Mouse (Mus musculus) macrophage (primary cell): Measurements from ENCODE around the gene Celf3. TPM values are rescaled to one million over a fixed set of nuclear protein-coding genes. Genes with fewer than 3 reads are reported as not detected.

ENCODE experiments used
- H3K27ac ChIP-seq: fragments of 350-480 bp; formaldehyde crosslinking; 2 replicates; pipeline ENCODE4 v1.9.0; 2021
- H3K36me3 ChIP-seq: fragments of 350-480 bp; formaldehyde crosslinking; 2 replicates; pipeline ENCODE4 v1.9.0; 2021; ENCODE audit errors: inconsistent target
- H3K4me3 ChIP-seq: fragments of 350-480 bp; formaldehyde crosslinking; 2 replicates; pipeline ENCODE4 v1.9.0; 2021; ENCODE audit errors: inconsistent target
- H3K79me2 ChIP-seq: fragments of 350-480 bp; formaldehyde crosslinking; 2 replicates; pipeline ENCODE4 v1.9.0; 2021; ENCODE audit errors: inconsistent target
- WGBS: methylation state at CpG from one replicate; pipeline ENCODE4 v1.1.7; 2026; ENCODE audit warnings: inconsistent platforms; ENCODE audit not compliant: missing documents; 5-methylcytosine and 5-hydroxymethylcytosine counted together
- polyA plus RNA-seq: library from polyadenylated mRNA; stranded (reverse); fragments of 250-400 nt; gene quantifications from 3 replicates; pipeline ENCODE4 v1.2.4, GENCODE M21; 2018; ENCODE audit warnings: inconsistent platforms
- total RNA-seq, 78 experiments: library from RNA; depleted of rRNA; stranded (reverse); fragments of 250-400 nt; gene quantifications; 1 replicate in 9 of 78; 2 replicates in 24 of 78; 3 replicates in 43 of 78; 4 replicates in 2 of 78; pipeline ENCODE4 v1.2.4; 2018; ENCODE audit warnings: inconsistent platforms in 56 of 78

Gene Celf3
- 1 to 10 TPM in 8 of 26 experiments, under 1 TPM in 9, not detected in 9; 0.18 to 1.7 (median 0.87) TPM for total RNA-seq (2018; cell fraction: chromatin; rRNA removed)
- total RNA-seq (2018; cell fraction: cytosol; rRNA removed): under 1 TPM in 5 of 26 experiments, not detected in 21; 0.03 to 0.15 (median 0.10) TPM
- total RNA-seq (2018; cell fraction: nucleus; rRNA removed): under 1 TPM in 12 of 26 experiments, not detected in 14; 0.26 to 0.78 (median 0.36) TPM
- not detected in 3 replicates for polyA plus RNA-seq

- 19% methylated on average over 5 of the region's 14 CpGs for WGBS
- Histone ChIP-seq H3K79me2 (no peaks in the 10 kb centered on the region), H3K4me3 (no peak within 1 kb of the TSS), H3K36me3 (no peaks in the 10 kb centered on the region), H3K27ac (no peak within 1 kb of the TSS)
Measured at GRCm38 (mm10) chr3:94477981-94478422, at the start of gene Celf3. Celf3 (plus strand) TSS chr3:94478295.

DNA sequence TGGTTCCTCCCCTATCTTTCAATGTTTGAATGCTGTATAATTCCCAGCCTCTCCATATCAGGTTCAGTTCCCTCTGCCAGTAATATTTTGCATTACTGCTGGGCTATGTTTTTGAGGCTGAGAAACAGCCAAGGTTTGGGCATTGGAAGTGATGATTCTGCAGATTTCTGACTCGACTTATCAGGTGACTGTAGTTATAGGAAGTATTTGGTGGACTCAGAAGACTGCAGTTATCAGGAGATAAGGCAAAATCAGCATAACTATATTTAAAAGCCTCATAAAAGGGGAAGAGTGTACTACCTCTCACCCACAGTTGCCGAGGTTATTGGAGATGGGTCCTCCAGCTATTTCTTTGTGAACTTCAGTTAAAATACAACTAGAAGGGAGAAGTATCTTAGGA is 47.1 kb upstream of the Celf3 start:
- no peaks in the 10 kb centered on the region for H3K79me2 ChIP-seq
- WGBS: 12% methylated on average over 2 of the region's 2 CpGs
- H3K27ac ChIP-seq: no peak overlapping the region
- no peak overlapping the region for H3K4me3 ChIP-seq
- no peaks in the 10 kb centered on the region for H3K36me3 ChIP-seq

GRCm38 (mm10) chr3:94434305-94434704 is 43.8 kb upstream of the Celf3 start:
- whole genome bisulfite sequencing: 92% methylated on average over 2 of the region's 2 CpGs
- H3K36me3 ChIP-seq: no peaks in the 10 kb centered on the region
- no peak overlapping the region for H3K4me3 ChIP-seq
- no peaks in the 10 kb centered on the region for H3K79me2 ChIP-seq
- H3K27ac ChIP-seq: no peak overlapping the region

DNA sequence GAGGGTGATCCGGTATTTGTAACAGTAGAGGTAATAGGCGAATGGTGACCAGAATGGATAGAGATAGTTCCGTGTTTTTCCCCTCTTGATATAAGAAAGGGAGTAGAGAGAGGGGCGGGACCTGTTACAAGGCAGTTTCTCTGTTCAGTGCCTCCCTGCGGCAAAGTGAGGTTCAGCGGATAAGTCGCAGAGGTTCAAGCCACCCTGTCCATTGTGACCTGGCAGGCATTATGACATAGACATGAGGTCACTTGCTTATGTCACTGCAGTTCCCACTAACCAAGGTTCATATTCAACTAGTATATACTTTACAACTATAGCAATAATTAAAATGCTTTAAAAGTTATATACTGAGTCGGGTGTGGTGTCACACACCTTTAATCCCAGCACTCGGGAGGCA is 41.7 kb upstream of the Celf3 start:
- Histone ChIP-seq H3K79me2 (no peaks in the 10 kb centered on the region), H3K36me3 (no peaks in the 10 kb centered on the region), H3K27ac (no peak overlapping the region), H3K4me3 (no peak overlapping the region)
- WGBS: 92% methylated on average over 9 of the region's 9 CpGs

DNA sequence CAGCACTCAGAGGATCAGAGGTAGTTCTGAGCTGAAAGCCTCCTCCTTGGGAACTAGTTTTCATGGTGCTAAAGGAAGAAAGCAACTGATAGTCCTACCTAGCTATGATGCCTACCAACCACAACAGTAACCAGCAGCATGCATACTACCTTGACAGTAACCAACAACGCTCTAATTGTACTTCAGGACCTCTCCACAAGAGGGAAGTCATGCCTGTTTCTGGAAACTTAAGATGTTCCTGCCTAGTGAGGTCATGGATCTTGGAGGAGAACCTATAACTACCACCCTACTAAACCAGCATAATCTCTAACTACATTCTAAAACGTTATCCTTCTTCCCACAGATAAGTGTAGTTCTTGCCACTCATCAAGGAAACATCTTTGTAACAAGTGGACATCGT is 36.9 kb upstream of the Celf3 start:
- WGBS: 58% methylated on average over 3 of the region's 3 CpGs

GRCm38 (mm10) chr3:94442951-94443596 is 35.0 kb upstream of the Celf3 start, which contains the start of gene Mrpl9:
Mrpl9 (plus strand) TSS chr3:94443318.
- H3K79me2 ChIP-seq: peaks cover 16% of the 10 kb centered on the region
- H3K27ac ChIP-seq: peak within 1 kb of the TSS; percentile 52
- H3K36me3 ChIP-seq: peaks cover 30% of the 10 kb centered on the region
- WGBS: under 1% methylated on average over 38 of the region's 39 CpGs
- peak within 1 kb of the TSS; percentile 79 for H3K4me3 ChIP-seq

More for the DNA sequence above, 36.9 kb upstream of the Celf3 start:
- no peak overlapping the region for H3K4me3 ChIP-seq
- peaks cover 16% of the 10 kb centered on the region for H3K79me2 ChIP-seq
- H3K36me3 ChIP-seq: peaks cover 11% of the 10 kb centered on the region; the same call in 1 of the 2 replicates
- H3K27ac ChIP-seq: no peak overlapping the region

GRCm38 (mm10) chr3:94443597-94443964 is 34.5 kb upstream of the Celf3 start, which contains the start of gene Oaz3:
Oaz3 (minus strand) TSS chr3:94443915.
- Histone ChIP-seq H3K4me3 (peak within 1 kb of the TSS; percentile 79), H3K27ac (peak within 1 kb of the TSS; percentile 52), H3K79me2 (peaks cover 16% of the 10 kb centered on the region), H3K36me3 (peaks cover 32% of the 10 kb centered on the region)
- WGBS: under 1% methylated on average over 24 of the region's 24 CpGs

DNA sequence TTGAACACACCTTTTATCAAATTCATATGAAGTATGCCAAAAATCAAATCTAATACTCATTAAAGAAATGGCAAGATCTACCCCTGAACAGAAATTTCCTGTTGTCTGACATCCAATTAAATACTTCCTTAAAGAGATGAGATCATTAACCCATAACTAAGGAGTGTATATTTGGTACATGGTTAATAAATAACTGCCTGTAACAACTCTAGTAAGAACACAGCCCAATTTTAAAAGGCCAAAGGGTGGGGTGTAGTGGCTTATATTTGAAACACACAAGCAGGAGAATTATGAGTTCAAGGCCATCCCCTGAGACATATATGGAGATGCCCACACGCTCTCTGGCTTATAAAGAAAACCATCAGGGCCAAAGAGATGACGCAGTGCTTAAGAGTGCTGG is 28.7 kb upstream of the Celf3 start:
- Histone ChIP-seq H3K36me3 (peaks cover 32% of the 10 kb centered on the region), H3K4me3 (no peak overlapping the region), H3K79me2 (peaks cover 4% of the 10 kb centered on the region), H3K27ac (no peak overlapping the region)
- 97% methylated on average over 2 of the region's 2 CpGs for WGBS

GRCm38 (mm10) chr3:94456529-94457000 is 21.5 kb upstream of the Celf3 start:
- no peaks in the 10 kb centered on the region for H3K79me2 ChIP-seq
- H3K36me3 ChIP-seq: no peaks in the 10 kb centered on the region
- 2% methylated on average over 12 of the region's 12 CpGs for WGBS
- no peak overlapping the region for H3K27ac ChIP-seq
- no peak overlapping the region for H3K4me3 ChIP-seq

- no peak overlapping the region for H3K27ac ChIP-seq
- H3K4me3 ChIP-seq: no peak overlapping the region
- no peaks in the 10 kb centered on the region for H3K79me2 ChIP-seq
- 81% methylated on average over 3 of the region's 3 CpGs for WGBS
- H3K36me3 ChIP-seq: no peaks in the 10 kb centered on the region
Measured at GRCm38 (mm10) chr3:94457055-94457454, 21.0 kb upstream of the Celf3 start.

DNA sequence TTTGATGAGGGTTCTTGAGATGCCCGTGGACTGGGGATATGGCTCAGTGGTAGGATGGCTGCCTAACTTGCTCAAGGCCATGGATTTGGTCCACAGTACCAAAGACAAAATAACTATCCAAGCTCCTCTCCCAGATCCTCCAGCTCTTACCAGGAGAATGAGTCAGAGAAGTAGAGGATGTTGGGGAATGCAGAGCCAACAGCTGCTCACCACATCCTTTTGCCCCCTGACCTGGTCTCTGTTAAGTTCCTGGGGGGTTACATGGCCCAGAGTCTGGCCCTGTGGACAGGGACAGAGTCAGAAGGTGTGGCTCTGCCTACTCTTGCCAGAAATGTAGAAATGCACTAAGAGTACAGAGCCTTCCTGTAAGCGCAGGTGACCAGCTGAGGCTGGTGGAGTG is 18.3 kb upstream of the Celf3 start:
- Histone ChIP-seq H3K27ac (no peak overlapping the region), H3K4me3 (no peak overlapping the region), H3K79me2 (no peaks in the 10 kb centered on the region), H3K36me3 (no peaks in the 10 kb centered on the region)
- WGBS: 100% methylated on average over 2 of the region's 2 CpGs

DNA sequence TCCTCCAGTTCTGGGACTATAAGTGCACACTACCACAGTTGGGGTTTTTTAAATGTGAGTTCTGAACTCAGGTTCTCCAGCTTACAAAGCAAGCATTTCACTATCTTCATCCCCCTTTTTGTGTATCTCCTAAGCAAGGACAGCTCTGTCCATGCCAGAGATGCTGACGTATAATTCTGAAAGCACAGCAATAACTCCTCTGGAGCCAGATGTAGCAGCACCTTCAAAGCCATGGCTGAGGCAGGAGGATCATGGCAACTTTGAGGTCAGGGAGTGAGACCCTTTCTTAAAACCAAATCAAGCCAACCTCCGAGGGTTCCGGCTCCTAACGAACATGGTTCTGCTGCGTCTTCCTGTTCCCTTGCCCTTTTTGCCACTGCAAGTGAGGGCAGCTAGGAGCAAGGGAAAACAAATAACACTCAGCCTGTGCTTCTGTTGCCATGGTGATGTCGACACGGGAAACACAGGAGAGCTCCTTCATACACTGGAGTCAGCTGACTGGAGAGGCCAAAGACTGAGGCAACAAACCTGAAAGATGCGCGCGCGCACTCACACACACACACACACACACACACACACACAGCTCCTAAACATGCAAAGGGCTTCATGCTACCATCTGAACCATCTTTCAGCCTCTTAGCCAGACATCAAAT is 14.0 kb upstream of the Celf3 start:
- Histone ChIP-seq H3K27ac (no peak overlapping the region), H3K79me2 (no peaks in the 10 kb centered on the region), H3K36me3 (no peaks in the 10 kb centered on the region), H3K4me3 (no peak overlapping the region)
- WGBS: 78% methylated on average over 11 of the region's 11 CpGs

DNA sequence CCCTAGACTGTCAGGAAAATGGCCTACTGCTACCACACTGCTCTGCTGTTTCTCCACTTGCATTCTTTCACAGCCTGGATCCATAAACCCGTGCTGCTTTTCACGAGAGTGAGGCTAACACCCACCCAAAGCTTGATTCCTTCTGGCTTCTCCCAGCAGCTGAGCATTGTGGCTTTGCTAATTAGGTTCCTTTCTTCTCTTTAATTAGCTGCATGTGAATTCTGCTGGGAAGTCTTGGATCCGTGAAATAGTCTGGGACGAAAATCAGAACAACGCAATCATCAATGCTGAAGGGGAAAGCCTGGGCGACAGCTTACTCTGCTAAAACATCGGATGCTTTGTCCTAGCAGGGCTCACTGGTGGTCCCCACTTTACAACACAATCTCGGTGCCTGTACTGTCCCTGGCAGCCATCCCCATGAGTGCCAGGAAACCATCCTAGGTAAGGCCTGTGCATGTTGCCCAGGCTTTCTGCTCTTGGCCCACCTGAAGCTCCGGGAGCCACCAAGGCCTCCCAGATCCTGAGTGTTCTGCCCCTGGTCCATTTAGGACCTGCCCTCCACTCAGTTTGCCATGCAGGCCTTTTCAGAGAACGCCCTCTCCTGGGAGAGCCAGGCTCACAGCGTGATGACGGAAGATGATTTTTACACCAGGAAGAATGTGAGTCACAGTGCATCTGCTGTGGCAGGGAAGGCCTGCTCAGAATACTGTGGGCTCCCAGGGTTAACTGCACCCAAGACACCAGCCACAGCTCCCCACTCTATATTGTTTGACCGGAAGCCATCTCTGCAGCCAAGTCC is 12.3 kb upstream of the Celf3 start:
- H3K79me2 ChIP-seq: no peaks in the 10 kb centered on the region
- WGBS: 92% methylated on average over 12 of the region's 13 CpGs
- H3K4me3 ChIP-seq: no peak overlapping the region

GRCm38 (mm10) chr3:94468931-94469330 is 9.2 kb upstream of the Celf3 start:
- Histone ChIP-seq H3K36me3 (no peaks in the 10 kb centered on the region), H3K79me2 (no peaks in the 10 kb centered on the region), H3K4me3 (no peak overlapping the region), H3K27ac (no peak overlapping the region)
- WGBS: 62% methylated on average over 3 of the region's 3 CpGs

More for the DNA sequence above, 12.3 kb upstream of the Celf3 start:
- H3K27ac ChIP-seq: no peak overlapping the region
- H3K36me3 ChIP-seq: no peaks in the 10 kb centered on the region
